Mouse (Mus musculus) cerebellum, adult 2 months (tissue): ENCODE data around the gene Srgap2.

Experiments used
- CTCF ChIP-seq: fragments of 200-500 bp; IDR thresholded peaks from 2 replicates; pipeline ENCODE4 v1.5.1; 2011; ENCODE audit warnings: low read depth, mild to moderate bottlenecking, control low read depth, low read length, moderate library complexity, borderline replicate concordance; ENCODE audit not compliant: insufficient read depth
- POLR2A ChIP-seq: fragments of 200-500 bp; IDR thresholded peaks from 2 replicates; pipeline ENCODE4 v1.6.1; 2011; ENCODE audit warnings: low read length, control low read depth, borderline replicate concordance; ENCODE audit not compliant: insufficient read depth

GRCm38 (mm10) chr1:131525586-131526271, 1.4 kb downstream of the Srgap2 start:
- TF ChIP-seq POLR2A: peak; percentile 20; the same call in 1 of the 2 replicates
- no peak for TF ChIP-seq CTCF
